Mouse (Mus musculus) embryonic facial prominence, embryonic 11.5 days (tissue): ENCODE data around the gene Sufu. TPM values are rescaled to one million over a fixed set of nuclear protein-coding genes. Genes with fewer than 3 reads are reported as not detected.

ENCODE experiments used
- ATAC-seq: fragments of 200-750 bp; cut with Nextera tagmentation; replicated peaks from 2 replicates; pipeline ENCODE4 v1.8.0; 2017; ENCODE audit warnings: low read depth; ENCODE audit not compliant: insufficient number of reproducible peaks, low FRiP score, low TSS enrichment
- DNase-seq: peaks from one replicate; pipeline ENCODE4 v3.0.0-alpha.2; 2015; ENCODE audit warnings: low spot score
- H3K27ac ChIP-seq: fragments of 300-500 bp; sonication (generic); replicated peaks from 2 replicates; pipeline ENCODE4 v1.5.1; 2014; ENCODE audit warnings: mild to moderate bottlenecking, low read depth, low read length, control low read depth
- H3K27me3 ChIP-seq: fragments of 300-500 bp; sonication (generic); 2 replicates; pipeline ENCODE4 v1.6.1; 2014; ENCODE audit warnings: mild to moderate bottlenecking, low read length, moderate library complexity, mixed read lengths; ENCODE audit not compliant: control insufficient read depth, insufficient read depth
- H3K36me3 ChIP-seq: fragments of 300-500 bp; sonication (generic); replicated peaks from 2 replicates; pipeline ENCODE4 v1.6.1; 2014; ENCODE audit warnings: low read depth, mild to moderate bottlenecking, low read length, moderate library complexity, mixed read lengths; ENCODE audit not compliant: control insufficient read depth, insufficient read depth
- H3K4me1 ChIP-seq: fragments of 300-500 bp; sonication (generic); 2 replicates; pipeline ENCODE4 v1.6.1; 2014; ENCODE audit warnings: low read length, mixed read lengths; ENCODE audit not compliant: control insufficient read depth, insufficient read depth
- H3K4me2 ChIP-seq: fragments of 300-500 bp; sonication (generic); 2 replicates; pipeline ENCODE4 v1.6.1; 2014; ENCODE audit warnings: low read depth, mild to moderate bottlenecking, control low read depth, low read length, moderate library complexity
- H3K4me3 ChIP-seq: fragments of 300-500 bp; sonication (generic); 2 replicates; pipeline ENCODE4 v1.5.1; 2014; ENCODE audit warnings: low read depth, low read length, control low read depth
- H3K9ac ChIP-seq: fragments of 300-500 bp; sonication (generic); replicated peaks from 2 replicates; pipeline ENCODE4 v1.6.1; 2014; ENCODE audit warnings: mild to moderate bottlenecking, control low read depth, low read length
- H3K9me3 ChIP-seq: fragments of 300-500 bp; sonication (generic); replicated peaks from 2 replicates; pipeline ENCODE4 v1.6.1; 2016; ENCODE audit warnings: mild to moderate bottlenecking, low read length, inconsistent platforms, mixed read lengths; ENCODE audit not compliant: control insufficient read depth
- WGBS: fragments of 180-500 bp; shearing (Covaris S2); extraction: QIAGEN DNeasy Blood & Tissue Kit; methylation state at CpG from one replicate; pipeline ENCODE4 v1.1.7; 2014; 5-methylcytosine and 5-hydroxymethylcytosine counted together
- polyA plus RNA-seq: library from polyadenylated mRNA; unstranded; fragments of >200 nt; fragmentation: Nextera tagmentation; extraction: Ambion mirVana; gene quantifications from 2 replicates; pipeline ENCODE4 v1.2.1, GENCODE M21; 2014

Gene Sufu
- polyA plus RNA-seq, 1 experiment from 2014 or later, result 32.7 TPM

DNA sequence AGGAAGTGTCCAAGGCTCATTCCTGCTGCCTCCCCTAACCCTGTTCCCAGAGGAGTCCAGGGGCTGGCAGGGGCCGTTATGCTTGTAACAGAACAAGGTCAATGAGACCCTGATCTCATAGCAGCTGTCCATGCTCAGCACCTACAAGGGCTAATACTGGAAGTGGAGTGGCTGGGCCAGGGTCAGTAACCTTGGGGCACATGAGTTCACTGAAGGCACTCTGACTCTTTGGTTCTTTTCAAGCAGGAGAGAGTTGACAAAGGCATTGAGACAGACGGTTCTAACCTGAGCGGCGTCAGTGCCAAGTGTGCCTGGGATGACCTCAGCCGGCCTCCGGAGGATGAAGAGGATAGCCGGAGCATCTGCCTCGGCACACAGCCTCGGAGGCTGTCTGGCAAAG lies 56.2 kb downstream of the Sufu start:
- peaks cover 5% of the 10 kb centered on the region for H3K4me1 ChIP-seq

DNA sequence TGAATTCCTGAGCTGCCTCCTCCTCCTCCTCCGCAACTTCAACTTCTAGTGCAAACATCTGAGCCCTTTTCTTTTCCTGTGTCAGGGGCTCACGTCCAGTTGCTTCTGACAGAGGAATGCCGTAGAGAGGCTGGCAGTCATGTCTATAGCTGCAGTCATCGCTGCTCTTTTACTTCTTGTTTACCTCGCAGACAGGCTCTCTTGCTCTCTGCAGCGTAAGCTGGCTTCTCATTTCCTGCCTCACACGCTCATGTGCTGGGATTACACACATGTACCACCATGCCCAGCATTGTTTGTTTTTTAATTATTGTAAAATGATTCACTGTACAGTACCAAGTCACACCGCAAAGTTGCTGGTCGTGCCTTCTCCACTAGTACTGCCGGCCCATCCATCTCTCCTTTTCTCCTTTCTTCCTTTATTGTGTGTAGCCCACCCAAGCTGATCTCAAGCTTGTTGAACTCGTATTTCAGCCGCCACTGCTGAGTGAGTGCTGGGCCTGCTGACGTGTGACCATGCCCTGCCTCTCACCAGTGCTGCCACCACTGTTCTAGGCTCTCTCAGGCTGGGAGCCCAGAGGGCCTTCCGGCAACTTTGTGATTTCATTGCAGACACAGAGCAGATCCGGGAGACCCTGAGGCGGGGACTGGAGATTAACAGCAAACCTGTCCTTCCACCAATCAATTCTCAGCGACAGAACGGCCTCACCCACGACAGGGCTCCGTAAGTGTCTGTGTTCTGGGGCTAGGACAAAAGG lies 57.6 kb downstream of the Sufu start:
- peak overlapping the region; percentile 38 for H3K27ac ChIP-seq
- H3K9ac ChIP-seq, result no peak overlapping the region
- no peak overlapping the region for H3K4me3 ChIP-seq
- 61% methylated on average over 20 of the region's 20 CpGs for WGBS
- H3K9me3 ChIP-seq, result no peaks in the 10 kb centered on the region
- peaks cover 4% of the 10 kb centered on the region; the same call in 1 of the 2 replicates for H3K36me3 ChIP-seq
- no peak for DNase-seq
- no peaks in the 10 kb centered on the region; the same call in 1 of the 2 replicates for H3K4me1 ChIP-seq
- no peak for ATAC-seq
- H3K4me2 ChIP-seq, result no peak overlapping the region
- no peaks in the 10 kb centered on the region for H3K27me3 ChIP-seq

More for the DNA sequence above, 56.2 kb downstream of the Sufu start:
- H3K9ac ChIP-seq, result 0 out of 2 replicates have a peak overlapping the region, but pooled peaks have one; percentile 6
- no peak overlapping the region for H3K27ac ChIP-seq
- H3K4me2 ChIP-seq, result no peak overlapping the region
- DNase-seq (no peak), ATAC-seq (no peak)
- 80% methylated on average over 9 of the region's 9 CpGs for WGBS
- H3K27me3 ChIP-seq, result no peaks in the 10 kb centered on the region
- no peaks in the 10 kb centered on the region for H3K9me3 ChIP-seq
- peaks cover 4% of the 10 kb centered on the region; the same call in 1 of the 2 replicates for H3K36me3 ChIP-seq
- no peak overlapping the region for H3K4me3 ChIP-seq

DNA sequence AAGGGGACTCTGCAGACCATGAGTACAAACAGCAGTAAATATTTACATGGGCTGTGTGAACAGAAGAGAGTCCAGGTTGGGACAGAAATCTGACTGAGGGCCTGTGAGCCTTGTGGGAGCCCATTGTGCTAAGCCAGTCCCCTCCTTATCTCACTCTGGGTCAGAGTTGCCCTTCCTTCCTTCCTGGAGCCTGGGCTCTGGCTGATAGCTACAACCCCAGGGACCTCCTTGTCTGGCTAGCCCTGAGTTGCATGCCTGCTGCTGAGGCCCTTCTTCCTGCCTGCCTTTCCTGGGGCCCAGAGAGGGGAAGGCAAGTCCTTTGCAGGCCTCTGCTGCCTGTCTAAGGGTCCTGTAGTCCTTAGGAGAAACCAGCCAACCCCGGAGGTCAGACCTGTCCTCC lies 58.3 kb downstream of the Sufu start:
- Histone ChIP-seq H3K9ac (peak overlapping the region; percentile 15; the same call in 1 of the 2 replicates), H3K36me3 (peaks cover 4% of the 10 kb centered on the region; the same call in 1 of the 2 replicates), H3K4me2 (no peak overlapping the region), H3K27ac (peak overlapping the region; percentile 38), H3K9me3 (no peaks in the 10 kb centered on the region), H3K4me1 (no peaks in the 10 kb centered on the region; the same call in 1 of the 2 replicates), H3K4me3 (no peak overlapping the region), H3K27me3 (no peaks in the 10 kb centered on the region)
- DNase-seq (no peak), ATAC-seq (no peak)
- WGBS, result 64% methylated on average over 1 of the region's 1 CpGs

DNA sequence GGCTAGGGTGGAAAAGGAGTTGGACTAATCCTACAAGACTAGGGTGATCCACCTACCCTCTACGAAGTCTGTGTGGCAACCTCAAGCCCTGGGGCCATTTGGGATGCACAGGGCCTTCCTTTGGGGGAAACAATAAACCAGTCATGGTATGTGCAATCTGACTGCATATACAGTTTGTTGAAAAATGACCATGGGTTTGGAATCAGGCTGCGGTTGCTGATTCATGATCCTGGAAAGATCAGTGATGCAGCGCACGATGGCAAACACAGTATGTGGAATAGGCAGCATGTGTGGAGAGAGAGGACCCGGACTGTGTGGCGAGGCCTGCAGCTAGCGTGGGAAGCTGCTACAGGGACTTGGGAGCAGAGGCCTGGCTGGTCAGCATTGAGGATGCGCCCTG lies 58.9 kb downstream of the Sufu start:
- no peaks in the 10 kb centered on the region for H3K9me3 ChIP-seq
- no peaks in the 10 kb centered on the region; the same call in 1 of the 2 replicates for H3K4me1 ChIP-seq
- no peaks in the 10 kb centered on the region for H3K27me3 ChIP-seq
- peaks cover 4% of the 10 kb centered on the region; the same call in 1 of the 2 replicates for H3K36me3 ChIP-seq
- peak overlapping the region; percentile 38; the same call in 1 of the 2 replicates for H3K27ac ChIP-seq
- 89% methylated on average over 8 of the region's 8 CpGs for WGBS
- no peak overlapping the region for H3K4me3 ChIP-seq
- ATAC-seq (no peak), DNase-seq (no peak)
- H3K9ac ChIP-seq, result no peak overlapping the region
- no peak overlapping the region for H3K4me2 ChIP-seq

DNA sequence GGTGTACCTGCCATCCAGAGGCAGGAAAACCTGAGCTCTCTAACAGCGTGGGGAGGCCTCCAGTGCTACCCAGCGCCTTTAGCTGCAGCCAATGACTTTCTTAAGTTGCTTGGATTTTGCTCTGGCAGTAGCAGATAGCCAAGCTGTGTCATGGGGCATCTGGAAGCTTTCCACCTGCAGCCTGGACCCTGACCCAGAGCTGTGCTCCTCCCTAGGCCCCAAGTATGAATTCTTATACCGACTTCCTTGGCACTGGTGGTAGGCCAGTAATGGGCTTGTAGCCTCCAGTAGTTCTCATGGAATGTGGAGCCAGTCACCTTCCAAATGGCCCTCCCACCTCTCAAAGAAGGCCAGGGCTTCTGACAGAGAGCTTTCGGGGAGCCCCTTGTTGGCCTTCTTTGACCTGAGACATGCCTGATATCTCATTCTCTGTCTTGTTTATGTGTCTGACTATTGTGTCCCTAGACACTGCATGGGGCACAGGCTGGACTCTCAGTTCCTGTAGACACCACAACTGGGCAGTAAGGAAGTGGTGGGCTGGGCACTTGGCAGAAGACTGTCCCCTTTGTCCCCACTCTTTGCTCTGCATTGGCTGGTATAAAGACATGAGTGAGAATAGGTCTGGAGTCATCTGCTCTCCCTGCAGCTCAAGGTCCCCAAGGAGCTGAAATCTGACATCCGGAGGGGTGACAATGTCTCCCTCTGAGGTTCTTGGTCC lies 59.5 kb downstream of the Sufu start:
- Histone ChIP-seq H3K27me3 (no peaks in the 10 kb centered on the region), H3K9me3 (no peaks in the 10 kb centered on the region), H3K36me3 (peaks cover 4% of the 10 kb centered on the region; the same call in 1 of the 2 replicates), H3K4me2 (no peak overlapping the region), H3K9ac (no peak overlapping the region), H3K4me1 (no peaks in the 10 kb centered on the region; the same call in 1 of the 2 replicates), H3K4me3 (no peak overlapping the region), H3K27ac (peak overlapping the region; percentile 38; the same call in 1 of the 2 replicates)
- DNase-seq (no peak), ATAC-seq (no peak)
- 89% methylated on average over 5 of the region's 5 CpGs for WGBS

DNA sequence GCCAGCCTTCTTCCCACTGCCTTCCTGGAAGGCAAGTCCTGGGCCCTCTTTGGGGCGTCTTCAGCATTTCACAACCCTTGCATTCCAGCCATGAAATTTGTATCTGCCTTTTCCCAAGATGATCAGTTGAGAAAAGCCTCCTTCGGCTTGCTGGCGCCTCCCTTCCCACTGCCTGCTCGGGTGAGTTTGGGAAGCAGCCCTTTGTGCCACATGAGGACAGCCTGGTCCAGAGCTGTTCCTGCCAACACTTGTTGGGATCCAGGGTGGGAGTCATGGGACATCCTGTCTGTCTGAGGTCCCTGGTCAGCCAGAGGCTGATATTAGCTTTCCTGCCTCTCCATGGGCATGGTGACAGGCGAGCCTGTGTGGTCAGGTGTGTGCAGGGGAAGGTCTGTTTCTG lies 61.1 kb downstream of the Sufu start:
- Histone ChIP-seq H3K9me3 (no peaks in the 10 kb centered on the region), H3K4me2 (no peak overlapping the region), H3K27me3 (no peaks in the 10 kb centered on the region), H3K4me1 (no peaks in the 10 kb centered on the region; the same call in 1 of the 2 replicates), H3K4me3 (no peak overlapping the region), H3K36me3 (peaks cover 4% of the 10 kb centered on the region; the same call in 1 of the 2 replicates), H3K27ac (no peak overlapping the region), H3K9ac (no peak overlapping the region)
- DNase-seq (no peak), ATAC-seq (no peak)
- 83% methylated on average over 5 of the region's 5 CpGs for WGBS

DNA sequence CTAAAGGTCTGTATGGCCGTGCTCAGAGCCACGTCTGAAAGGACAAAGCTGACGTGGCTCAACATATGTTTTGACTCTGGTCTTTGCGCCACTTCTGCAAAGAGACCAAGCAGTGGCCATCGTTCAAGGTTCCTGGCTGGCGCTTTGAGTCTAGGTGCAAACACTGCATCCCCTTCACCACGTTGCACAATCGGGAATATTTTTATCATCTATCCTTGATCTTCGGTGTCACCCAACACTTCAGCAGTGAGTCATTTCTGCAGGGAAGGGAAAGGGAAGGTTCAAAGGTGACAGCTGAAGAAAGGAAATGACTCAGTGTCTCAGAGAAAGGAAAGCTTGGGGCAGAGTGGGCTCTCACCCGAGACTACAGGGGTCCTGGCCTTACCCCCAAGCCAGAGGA lies 62.6 kb downstream of the Sufu start:
- H3K36me3 ChIP-seq, result peaks cover 3% of the 10 kb centered on the region

More for the DNA sequence above, 62.6 kb downstream of the Sufu start:
- Histone ChIP-seq H3K4me3 (no peak overlapping the region), H3K9ac (no peak overlapping the region), H3K9me3 (0 out of 2 replicates have a peak, but pooled peaks cover 2% of the 10 kb centered on the region), H3K27me3 (no peaks in the 10 kb centered on the region), H3K4me2 (no peak overlapping the region), H3K27ac (no peak overlapping the region), H3K4me1 (no peaks in the 10 kb centered on the region; the same call in 1 of the 2 replicates)
- DNase-seq (no peak), ATAC-seq (no peak)
- WGBS, result 79% methylated on average over 10 of the region's 10 CpGs
